Mouse (Mus musculus): ENCODE measurements around the gene Taf4.

- TF ChIP-seq CTCF (IDR thresholded peaks at IDR 0.05; ENCODE audit: control insufficient read depth, insufficient read depth, insufficient read length) (no peak), USF1 (IDR thresholded peaks at IDR 0.05; ENCODE audit: low read depth) (no peak)
Measured at GRCm38 (mm10) chr2:179872724-179873123, 103.7 kb downstream of the Taf4 start.
